17 mouse cellular contexts compared by ENCODE assay signal in genomic region chr6:50942696-50943095, GRCm38 (mm10).
A peak's percentile ranks its signal among the peaks of the same experiment; 100 is the strongest.
DNase-seq lines count a peak whose midpoint lies in the region; ATAC-seq and TF ChIP-seq lines count a peak whose summit lies in the region.
"Had no signal": no experiment of that assay in that cellular context is flagged by ENCODE, and none has a peak within 500 bp of the region (broad histone marks: within the 10 kb centered on the region; RNA-seq: fewer than 3 reads in every experiment).

No protein-coding gene starts in this region.

- H3K9me3 ChIP-seq in embryonic facial prominence, embryonic 15.5 days (replicated peaks): no peaks in the 10 kb centered on the region
- H3K9me3 ChIP-seq: forebrain, embryonic 15.5 days; hindbrain, embryonic 13.5 days had no signal

- intact Hi-C loops in gastrocnemius, adult 2 months (cut with DNase I): no loop called here

- no peaks in the 10 kb centered on the region for H3K27me3 ChIP-seq in testis, adult 2 months (ENCODE audit: control insufficient read depth, insufficient read depth, low read length)
- H3K27me3 ChIP-seq in embryonic facial prominence, embryonic 15.5 days: no peaks in the 10 kb centered on the region
- H3K27me3 ChIP-seq: forebrain, embryonic 15.5 days; hindbrain, embryonic 13.5 days had no signal

- H3K4me1 ChIP-seq in testis, adult 2 months (ENCODE audit: control insufficient read depth, insufficient read depth, low read length): no peaks in the 10 kb centered on the region
- peaks cover 18% of the 10 kb centered on the region; the same call in 1 of the 2 replicates for H3K4me1 ChIP-seq in embryonic facial prominence, embryonic 15.5 days
- H3K4me1 ChIP-seq: hindbrain, embryonic 13.5 days had no signal

- H3K4me3 ChIP-seq in gastrocnemius, adult 2 months: no peak overlapping the region
- H3K4me3 ChIP-seq in testis, adult 2 months (ENCODE audit: control insufficient read depth, low read depth, low read length): no peak overlapping the region
- H3K4me3 ChIP-seq in embryonic facial prominence, embryonic 15.5 days (replicated peaks): no peak overlapping the region
- H3K4me3 ChIP-seq: forebrain, embryonic 15.5 days; hindbrain, embryonic 13.5 days had no signal

- no peak overlapping the region for H3K9ac ChIP-seq in embryonic facial prominence, embryonic 15.5 days
- H3K9ac ChIP-seq: forebrain, embryonic 15.5 days; hindbrain, embryonic 13.5 days had no signal

- TF ChIP-seq CTCF in gastrocnemius, adult 2 months (IDR thresholded peaks at IDR 0.05): no peak
- no peak for TF ChIP-seq CTCF in testis, adult 2 months (IDR thresholded peaks at IDR 0.05; ENCODE audit: control insufficient read depth, insufficient read depth, insufficient replicate concordance, low read depth, low read length)

- TF ChIP-seq POLR2A in testis, adult 2 months (IDR thresholded peaks at IDR 0.05; ENCODE audit: control insufficient read depth, low read depth, low read length): no peak

- H3K4me2 ChIP-seq in embryonic facial prominence, embryonic 15.5 days (replicated peaks): no peak overlapping the region
- H3K4me2 ChIP-seq: forebrain, embryonic 15.5 days; hindbrain, embryonic 13.5 days had no signal

- H3K27ac ChIP-seq in gastrocnemius, adult 2 months: peak overlapping the region; percentile 32
- H3K27ac ChIP-seq in testis, adult 2 months (ENCODE audit: control insufficient read depth, insufficient read depth, low read depth, low read length): peak overlapping the region; percentile 44
- H3K27ac ChIP-seq in embryonic facial prominence, embryonic 15.5 days (replicated peaks): peak overlapping the region; percentile 58; the same call in 1 of the 2 replicates
- H3K27ac ChIP-seq: forebrain, embryonic 15.5 days; hindbrain, embryonic 13.5 days had no signal

- DNase-seq in gastrocnemius, adult 2 months: no peak
- no peak for DNase-seq in gastrocnemius, postnatal 25 days
- DNase-seq in testis, postnatal 14 days (ENCODE audit: low spot score): no peak
- no peak for DNase-seq in lung, postnatal 25 days (ENCODE audit: low spot score)
- no peak for DNase-seq in lung, adult 18-20 months
- DNase-seq: adrenal gland, postnatal 10 days; cerebellum, adult 11 months; cerebellum, adult 8-10 months; cerebellum, postnatal 14 days; embryo, embryonic 11 days; gastrocnemius, postnatal 10 days; heart, postnatal 4 days had no signal

- H3K36me3 ChIP-seq in testis, adult 2 months (ENCODE audit: control insufficient read depth, insufficient read depth, low read length): no peaks in the 10 kb centered on the region
- no peaks in the 10 kb centered on the region for H3K36me3 ChIP-seq in embryonic facial prominence, embryonic 15.5 days
- H3K36me3 ChIP-seq: forebrain, embryonic 15.5 days; hindbrain, embryonic 13.5 days had no signal

- no peak for ATAC-seq in embryonic facial prominence, embryonic 15.5 days (ENCODE audit: insufficient number of reproducible peaks, low FRiP score, low TSS enrichment, low read depth)
- ATAC-seq: forebrain, embryonic 15.5 days; intestine, embryonic 16.5 days had no signal

- 54% methylated on average over 5 of the region's 5 CpGs for WGBS in embryonic facial prominence, embryonic 15.5 days
